Mouse (Mus musculus) embryonic fibroblast, embryonic 13.5 days (primary cell): Measurements from ENCODE around the gene Dtx1.

Experiments
- CTCF ChIP-seq: IDR thresholded peaks from 2 replicates; pipeline ENCODE4 v1.5.1; 2011; ENCODE audit warnings: mild to moderate bottlenecking, control low read depth, low read length, moderate library complexity, borderline replicate concordance; ENCODE audit not compliant: insufficient read depth
- POLR2A ChIP-seq: IDR thresholded peaks from 2 replicates; pipeline ENCODE4 v1.6.1; 2011; ENCODE audit warnings: low read depth, mild to moderate bottlenecking, control low read depth, low read length, moderate library complexity

DNA sequence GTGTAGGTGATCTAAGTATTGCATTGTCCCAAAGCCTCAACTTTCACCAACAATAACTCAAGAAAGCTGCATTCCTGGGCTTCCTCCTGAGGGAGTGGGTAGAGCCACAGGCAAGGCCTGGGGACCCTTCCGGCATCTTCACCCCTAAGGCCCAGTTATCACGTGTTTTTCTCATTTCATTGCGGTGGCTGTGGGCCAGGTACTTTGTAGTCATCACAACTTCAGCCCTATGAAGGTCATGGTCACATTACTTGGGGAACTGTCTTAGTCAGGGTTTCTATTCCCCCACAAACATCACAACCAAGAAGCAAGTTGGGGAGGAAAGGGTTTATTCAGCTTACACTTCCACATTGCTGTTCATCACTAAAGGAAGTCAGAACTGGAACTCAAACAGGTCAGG lies 41.1 kb upstream of the Dtx1 start:
- TF ChIP-seq CTCF (no peak), POLR2A (no peak)
